Mouse (Mus musculus): ENCODE measurements around the gene Atxn1. TPM values are rescaled to one million over a fixed set of nuclear protein-coding genes. Genes with fewer than 3 reads are reported as not detected.

Atxn1 gene
- polyA plus RNA-seq, 1 experiment from 2014 or later, result 9.0 TPM

DNA sequence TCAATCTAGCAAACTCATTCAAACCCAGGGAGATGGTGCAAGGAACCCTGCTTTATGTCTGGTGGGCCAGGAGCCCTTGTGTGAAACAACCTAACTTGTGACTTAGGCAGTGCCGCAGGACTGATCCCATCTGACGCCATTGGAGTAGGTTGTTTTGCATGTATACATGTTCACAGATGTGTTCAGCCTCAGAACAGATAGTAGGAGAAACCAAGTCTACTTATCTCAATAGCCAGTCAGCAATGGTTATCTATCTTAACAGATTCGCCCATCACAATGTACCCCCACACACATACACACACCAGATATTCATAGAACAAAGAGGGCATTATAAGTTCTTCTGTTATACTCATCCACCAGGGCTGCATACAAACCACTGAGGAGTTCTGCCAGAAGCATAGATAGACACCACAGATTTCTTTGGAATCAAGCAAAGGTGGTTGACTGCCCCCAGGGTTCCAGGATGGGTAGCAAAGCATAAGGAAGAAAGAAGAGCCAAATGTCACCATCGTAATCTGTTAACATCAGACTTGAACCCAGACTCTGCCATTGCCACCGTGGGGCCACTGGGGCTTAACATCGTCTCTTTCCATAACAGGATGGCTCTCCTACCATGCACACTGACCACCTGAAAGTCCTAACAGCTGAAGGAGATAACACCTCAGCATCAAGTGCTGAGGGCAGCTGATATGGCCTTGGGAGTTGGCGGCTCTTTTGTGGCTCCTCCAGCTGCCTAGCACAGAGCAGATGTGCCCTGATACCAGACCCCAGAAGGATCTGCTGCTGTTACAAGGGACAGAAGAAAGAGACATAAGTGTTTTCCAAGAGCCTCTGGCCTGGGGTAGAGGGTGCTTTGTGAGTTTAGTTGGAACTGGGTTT is 115.4 kb downstream of the Atxn1 start:
- H3K27ac ChIP-seq, result no peak overlapping the region
- H3K27me3 ChIP-seq (replicated peaks), result no peaks in the 10 kb centered on the region
- no peak overlapping the region for H3K4me2 ChIP-seq
- ATAC-seq (replicated peaks), result no peak
- no peak overlapping the region for H3K9ac ChIP-seq
- WGBS, result 93% methylated on average over 7 of the region's 7 CpGs
- no peaks in the 10 kb centered on the region for H3K4me1 ChIP-seq
- H3K9me3 ChIP-seq, result no peaks in the 10 kb centered on the region
- no peak overlapping the region for H3K4me3 ChIP-seq
- no peaks in the 10 kb centered on the region for H3K36me3 ChIP-seq (replicated peaks)

DNA sequence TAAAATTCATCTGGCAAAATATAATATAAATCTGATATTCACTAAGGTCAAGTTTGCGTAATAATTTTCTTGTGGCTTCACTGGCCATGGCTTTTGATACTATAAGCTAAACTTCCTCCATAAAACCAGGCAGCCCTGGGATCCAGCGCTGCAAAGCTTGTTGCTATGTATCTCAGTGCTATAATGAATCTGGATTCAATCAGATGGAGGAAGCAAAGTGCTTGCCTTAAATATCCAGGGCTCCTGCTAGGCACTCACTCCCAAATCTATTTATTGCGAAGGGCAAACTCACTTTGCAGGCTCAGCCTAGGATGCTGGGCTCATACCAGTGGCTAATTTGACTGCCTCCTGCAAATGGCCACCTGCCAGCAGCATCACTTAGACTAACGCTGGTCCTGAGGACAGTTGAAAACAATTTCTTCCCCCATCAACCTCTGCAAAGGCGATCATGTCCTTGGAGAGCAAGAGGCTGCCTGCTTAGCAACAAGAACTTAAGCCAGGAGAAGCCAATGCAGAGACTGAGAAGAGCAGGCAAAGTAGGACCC is 122.2 kb downstream of the Atxn1 start:
- Histone ChIP-seq H3K36me3 (replicated peaks) (no peaks in the 10 kb centered on the region), H3K27ac (no peak overlapping the region), H3K4me1 (no peaks in the 10 kb centered on the region), H3K9me3 (no peaks in the 10 kb centered on the region), H3K4me2 (no peak overlapping the region), H3K27me3 (replicated peaks) (no peaks in the 10 kb centered on the region), H3K4me3 (no peak overlapping the region), H3K9ac (no peak overlapping the region)
- WGBS, result 78% methylated on average over 5 of the region's 5 CpGs
- no peak for ATAC-seq (replicated peaks)

- no peak for ATAC-seq (replicated peaks)
- no peaks in the 10 kb centered on the region for H3K27me3 ChIP-seq (replicated peaks)
- no peak overlapping the region for H3K4me3 ChIP-seq
- no peaks in the 10 kb centered on the region for H3K9me3 ChIP-seq
- H3K4me1 ChIP-seq, result no peaks in the 10 kb centered on the region
- H3K4me2 ChIP-seq, result no peak overlapping the region
- H3K9ac ChIP-seq, result no peak overlapping the region
- no peaks in the 10 kb centered on the region for H3K36me3 ChIP-seq (replicated peaks)
- 72% methylated on average over 7 of the region's 7 CpGs for WGBS
- no peak overlapping the region for H3K27ac ChIP-seq
These were observed 124.9 kb downstream of the Atxn1 start for GRCm38 (mm10) chr13:45839901-45840300.

GRCm38 (mm10) chr13:45837609-45838220 is 127.1 kb downstream of the Atxn1 start:
- H3K27ac ChIP-seq, result no peak overlapping the region
- no peak for ATAC-seq (replicated peaks)
- H3K4me1 ChIP-seq, result no peaks in the 10 kb centered on the region
- H3K9ac ChIP-seq, result no peak overlapping the region
- no peak overlapping the region for H3K4me3 ChIP-seq
- H3K27me3 ChIP-seq (replicated peaks), result no peaks in the 10 kb centered on the region
- no peaks in the 10 kb centered on the region for H3K36me3 ChIP-seq (replicated peaks)
- no peak overlapping the region for H3K4me2 ChIP-seq
- no peaks in the 10 kb centered on the region for H3K9me3 ChIP-seq
- 91% methylated on average over 8 of the region's 8 CpGs for WGBS

GRCm38 (mm10) chr13:45836377-45837054 is 128.3 kb downstream of the Atxn1 start:
- no peaks in the 10 kb centered on the region for H3K9me3 ChIP-seq
- H3K4me2 ChIP-seq, result no peak overlapping the region
- H3K4me1 ChIP-seq, result no peaks in the 10 kb centered on the region
- H3K4me3 ChIP-seq, result no peak overlapping the region
- no peaks in the 10 kb centered on the region for H3K27me3 ChIP-seq (replicated peaks)
- H3K27ac ChIP-seq, result no peak overlapping the region
- no peak overlapping the region for H3K9ac ChIP-seq
- H3K36me3 ChIP-seq (replicated peaks), result no peaks in the 10 kb centered on the region
- ATAC-seq (replicated peaks), result no peak
- 91% methylated on average over 15 of the region's 15 CpGs for WGBS

GRCm38 (mm10) chr13:45834300-45834699 is 130.5 kb downstream of the Atxn1 start:
- H3K36me3 ChIP-seq (replicated peaks), result no peaks in the 10 kb centered on the region
- no peak overlapping the region for H3K27ac ChIP-seq
- H3K9me3 ChIP-seq, result no peaks in the 10 kb centered on the region
- no peaks in the 10 kb centered on the region for H3K27me3 ChIP-seq (replicated peaks)
- no peaks in the 10 kb centered on the region for H3K4me1 ChIP-seq
- H3K4me2 ChIP-seq, result no peak overlapping the region
- no peak overlapping the region for H3K4me3 ChIP-seq
- no peak overlapping the region for H3K9ac ChIP-seq
- WGBS, result 91% methylated on average over 2 of the region's 2 CpGs
- no peak for ATAC-seq (replicated peaks)

- no peaks in the 10 kb centered on the region for H3K36me3 ChIP-seq (replicated peaks)
- H3K27ac ChIP-seq, result no peak overlapping the region
- H3K4me1 ChIP-seq, result no peaks in the 10 kb centered on the region
- no peak overlapping the region for H3K4me2 ChIP-seq
- no peaks in the 10 kb centered on the region for H3K9me3 ChIP-seq
- H3K27me3 ChIP-seq (replicated peaks), result no peaks in the 10 kb centered on the region
- H3K4me3 ChIP-seq, result no peak overlapping the region
- no peak for ATAC-seq (replicated peaks)
- H3K9ac ChIP-seq, result no peak overlapping the region
- 85% methylated on average over 11 of the region's 11 CpGs for WGBS
These were observed 132.0 kb downstream of the Atxn1 start for GRCm38 (mm10) chr13:45832695-45833350.

DNA sequence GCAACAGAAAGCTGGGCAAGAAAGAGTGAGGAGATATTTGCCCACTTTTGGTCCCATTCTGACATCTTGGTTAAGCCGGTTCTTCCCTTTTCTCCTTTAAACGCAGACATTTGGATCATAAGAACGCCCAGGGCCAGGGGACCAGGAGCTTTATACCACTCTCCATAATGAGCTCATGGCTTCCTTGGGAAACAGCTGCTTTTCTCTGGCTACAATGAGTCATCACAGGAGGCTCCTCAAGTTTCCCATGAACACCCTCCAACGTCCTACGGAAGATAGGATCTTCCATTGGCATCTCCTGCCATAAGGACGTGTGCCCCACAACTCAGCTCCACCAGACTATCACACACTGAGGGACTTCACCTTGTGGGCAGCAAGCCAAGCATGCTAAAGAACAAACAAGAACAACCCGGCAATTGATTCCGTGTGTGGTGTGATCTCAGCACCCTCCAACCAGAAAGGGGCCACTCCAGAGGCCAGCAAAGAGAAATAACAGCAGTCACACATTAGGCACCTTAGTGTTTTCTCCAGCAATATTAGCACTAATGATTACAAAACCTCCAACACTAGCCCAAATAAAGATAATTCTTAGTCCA is 135.4 kb downstream of the Atxn1 start:
- Histone ChIP-seq H3K4me2 (no peak overlapping the region), H3K27ac (no peak overlapping the region), H3K9me3 (no peaks in the 10 kb centered on the region), H3K36me3 (replicated peaks) (no peaks in the 10 kb centered on the region), H3K4me1 (no peaks in the 10 kb centered on the region), H3K9ac (no peak overlapping the region), H3K27me3 (replicated peaks) (no peaks in the 10 kb centered on the region), H3K4me3 (no peak overlapping the region)
- ATAC-seq (replicated peaks), result no peak
- 92% methylated on average over 8 of the region's 8 CpGs for WGBS

- no peaks in the 10 kb centered on the region for H3K4me1 ChIP-seq
- H3K4me2 ChIP-seq, result no peak overlapping the region
- H3K27me3 ChIP-seq (replicated peaks), result no peaks in the 10 kb centered on the region
- H3K4me3 ChIP-seq, result no peak overlapping the region
- WGBS, result 83% methylated on average over 7 of the region's 7 CpGs
- H3K27ac ChIP-seq, result no peak overlapping the region
- no peaks in the 10 kb centered on the region for H3K36me3 ChIP-seq (replicated peaks)
- H3K9me3 ChIP-seq, result no peaks in the 10 kb centered on the region
- no peak overlapping the region for H3K9ac ChIP-seq
- no peak for ATAC-seq (replicated peaks)
These were observed 136.8 kb downstream of the Atxn1 start for GRCm38 (mm10) chr13:45828035-45828434.

DNA sequence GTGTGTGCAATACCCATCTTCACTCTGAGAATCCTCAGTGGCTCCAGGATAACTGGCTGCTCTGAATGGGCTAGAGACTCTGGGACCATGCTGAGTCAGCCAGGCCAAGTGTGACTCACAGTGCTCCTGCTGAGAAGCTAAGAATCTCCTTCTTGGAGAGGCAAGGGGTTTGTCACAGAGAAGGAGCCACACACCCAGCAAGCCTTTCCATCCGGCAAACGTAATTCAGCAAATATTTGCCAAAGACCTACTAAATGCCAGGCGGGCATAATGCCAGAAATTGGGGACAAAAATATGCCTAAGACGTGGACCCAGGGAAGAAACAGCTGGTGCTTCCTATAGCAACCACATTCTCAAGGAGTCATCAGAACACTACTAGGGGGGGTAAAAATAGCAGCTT is 137.2 kb downstream of the Atxn1 start:
- Histone ChIP-seq H3K4me1 (no peaks in the 10 kb centered on the region), H3K4me3 (no peak overlapping the region), H3K4me2 (no peak overlapping the region), H3K36me3 (replicated peaks) (no peaks in the 10 kb centered on the region), H3K27me3 (replicated peaks) (no peaks in the 10 kb centered on the region), H3K9ac (no peak overlapping the region), H3K9me3 (no peaks in the 10 kb centered on the region), H3K27ac (no peak overlapping the region)
- ATAC-seq (replicated peaks), result no peak
- WGBS, result 57% methylated on average over 4 of the region's 4 CpGs

- no peak overlapping the region for H3K4me2 ChIP-seq
- H3K4me1 ChIP-seq, result no peaks in the 10 kb centered on the region
- H3K9ac ChIP-seq, result no peak overlapping the region
- no peaks in the 10 kb centered on the region for H3K36me3 ChIP-seq (replicated peaks)
- WGBS, result 80% methylated on average over 8 of the region's 8 CpGs
- no peaks in the 10 kb centered on the region for H3K27me3 ChIP-seq (replicated peaks)
- no peaks in the 10 kb centered on the region for H3K9me3 ChIP-seq
- no peak overlapping the region for H3K4me3 ChIP-seq
- no peak for ATAC-seq (replicated peaks)
- no peak overlapping the region for H3K27ac ChIP-seq
These were observed 137.7 kb downstream of the Atxn1 start for GRCm38 (mm10) chr13:45827046-45827596.

Data from midbrain, embryonic 15.5 days (tissue).